Mouse (Mus musculus) monocyte, adult 5-6 weeks (primary cell): ENCODE results near the gene Gsc. TPM values are rescaled to one million over a fixed set of nuclear protein-coding genes. Genes with fewer than 3 reads are reported as not detected.

Experiments
- ATAC-seq: fragments of 153-309, 156-312 bp; replicated peaks from 2 replicates; pipeline ENCODE4 v1.8.0; 2017; ENCODE audit warnings: mild to moderate bottlenecking; ENCODE audit not compliant: low TSS enrichment, insufficient number of reproducible peaks, severe bottlenecking, poor library complexity, low FRiP score
- total RNA-seq: library from RNA; stranded (forward); fragments of 200-1000, 200-491, 200-594 nt; gene quantifications from 3 replicates; pipeline ENCODE4 v1.2.3, GENCODE M21; 2017

The Gsc gene
- total RNA-seq, result not detected in 3 replicates

- ATAC-seq, result no peak
These were observed at the start of gene Gsc for GRCm38 (mm10) chr12:104472601-104473424. TSS of gene Gsc (minus strand) at chr12:104473330.

- no peak for ATAC-seq
These were observed 46.6 kb upstream of the Gsc start for GRCm38 (mm10) chr12:104519721-104520120.

GRCm38 (mm10) chr12:104507911-104508310, 34.8 kb upstream of the Gsc start:
- ATAC-seq, result no peak

GRCm38 (mm10) chr12:104492009-104492408, 18.9 kb upstream of the Gsc start:
- no peak for ATAC-seq

- ATAC-seq, result no peak
These were observed 13.1 kb upstream of the Gsc start for GRCm38 (mm10) chr12:104486205-104486604.

- no peak for ATAC-seq
These were observed 12.0 kb upstream of the Gsc start for GRCm38 (mm10) chr12:104485161-104485560.

GRCm38 (mm10) chr12:104481007-104481406, 7.9 kb upstream of the Gsc start:
- no peak for ATAC-seq

GRCm38 (mm10) chr12:104478193-104478592, 5.1 kb upstream of the Gsc start:
- ATAC-seq, result no peak

- ATAC-seq, result no peak
These were observed 4.4 kb upstream of the Gsc start for GRCm38 (mm10) chr12:104477501-104477900.

GRCm38 (mm10) chr12:104477066-104477465, 3.9 kb upstream of the Gsc start:
- ATAC-seq, result no peak

GRCm38 (mm10) chr12:104475946-104476345, 2.8 kb upstream of the Gsc start:
- ATAC-seq, result no peak

GRCm38 (mm10) chr12:104474881-104475740, 2.0 kb upstream of the Gsc start:
- no peak for ATAC-seq

GRCm38 (mm10) chr12:104474191-104474871, 1.2 kb upstream of the Gsc start:
- no peak for ATAC-seq

- no peak for ATAC-seq
These were observed 362 bp upstream of the Gsc start for GRCm38 (mm10) chr12:104473492-104473891.

GRCm38 (mm10) chr12:104472218-104472525, 958 bp downstream of the Gsc start:
- no peak for ATAC-seq

GRCm38 (mm10) chr12:104471351-104472217, 1.5 kb downstream of the Gsc start:
- ATAC-seq, result no peak

- no peak for ATAC-seq
These were observed 2.5 kb downstream of the Gsc start for GRCm38 (mm10) chr12:104470646-104471045.

GRCm38 (mm10) chr12:104468783-104469182, 4.3 kb downstream of the Gsc start:
- no peak for ATAC-seq
